Mouse (Mus musculus): ENCODE data around the gene Rcor1.

The Rcor1 gene

DNA sequence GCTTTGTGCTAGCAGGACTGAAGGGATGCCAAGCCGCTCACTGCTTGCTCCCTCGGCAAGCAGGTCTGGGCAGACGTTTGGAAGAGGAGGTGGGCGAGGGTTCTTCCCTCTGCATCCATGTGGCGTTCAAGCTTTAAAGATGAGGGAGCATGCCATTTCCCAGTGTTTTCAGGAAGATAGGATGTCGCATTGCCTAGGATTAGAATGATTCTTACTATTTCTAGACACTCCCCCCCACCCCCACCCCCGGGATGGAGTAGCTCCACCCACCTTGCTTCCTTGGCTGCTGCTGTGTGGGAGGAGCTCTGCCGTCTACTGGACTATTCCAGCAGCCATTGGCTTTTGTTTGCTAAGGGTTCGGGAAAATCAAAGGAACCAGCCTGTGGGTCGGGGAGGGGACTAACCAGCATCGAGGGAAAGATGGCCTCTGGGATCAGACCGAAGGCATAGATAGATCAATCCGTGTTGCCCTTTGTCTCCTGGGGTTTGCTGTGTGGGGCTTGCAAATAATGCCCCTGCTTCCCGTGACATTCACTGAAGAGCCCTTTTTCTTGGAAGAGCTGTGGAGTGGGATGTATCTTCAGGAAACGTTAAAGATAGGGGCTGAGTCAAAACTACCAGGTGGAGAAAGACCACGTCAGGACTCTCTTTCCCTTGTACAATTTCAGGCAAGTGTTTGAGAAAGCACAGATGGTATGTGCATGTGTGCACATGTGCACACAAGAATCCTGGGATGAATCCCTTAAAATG, 123.3 kb downstream of the Rcor1 start:
- peak; percentile 58 to 59 for DNase-seq (ENCODE audit: low spot score in 2 of 2)

DNA sequence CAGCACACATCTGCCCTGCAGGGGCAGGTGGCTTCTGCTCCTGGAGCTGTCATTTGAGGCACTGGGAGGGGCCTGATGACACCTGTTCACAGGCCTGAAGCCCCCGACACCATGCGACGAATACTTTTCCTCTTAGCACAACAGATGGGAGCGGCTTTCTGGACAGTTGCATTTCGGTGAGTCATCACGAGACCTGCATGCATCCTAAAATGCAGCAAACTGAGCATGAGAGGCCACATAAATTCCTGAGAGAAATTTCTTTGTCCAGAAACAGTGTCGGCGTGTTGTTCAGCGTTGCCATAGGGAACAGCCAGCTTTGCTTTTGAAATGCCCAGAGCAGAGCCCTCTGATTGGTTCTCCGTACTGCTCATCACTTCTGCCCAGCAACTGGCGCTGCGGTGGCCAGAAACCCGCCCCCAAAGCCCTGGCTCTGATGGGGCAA, 125.2 kb downstream of the Rcor1 start:
- peak; percentile 84 to 90 for DNase-seq (ENCODE audit: low spot score in 2 of 2)

DNA sequence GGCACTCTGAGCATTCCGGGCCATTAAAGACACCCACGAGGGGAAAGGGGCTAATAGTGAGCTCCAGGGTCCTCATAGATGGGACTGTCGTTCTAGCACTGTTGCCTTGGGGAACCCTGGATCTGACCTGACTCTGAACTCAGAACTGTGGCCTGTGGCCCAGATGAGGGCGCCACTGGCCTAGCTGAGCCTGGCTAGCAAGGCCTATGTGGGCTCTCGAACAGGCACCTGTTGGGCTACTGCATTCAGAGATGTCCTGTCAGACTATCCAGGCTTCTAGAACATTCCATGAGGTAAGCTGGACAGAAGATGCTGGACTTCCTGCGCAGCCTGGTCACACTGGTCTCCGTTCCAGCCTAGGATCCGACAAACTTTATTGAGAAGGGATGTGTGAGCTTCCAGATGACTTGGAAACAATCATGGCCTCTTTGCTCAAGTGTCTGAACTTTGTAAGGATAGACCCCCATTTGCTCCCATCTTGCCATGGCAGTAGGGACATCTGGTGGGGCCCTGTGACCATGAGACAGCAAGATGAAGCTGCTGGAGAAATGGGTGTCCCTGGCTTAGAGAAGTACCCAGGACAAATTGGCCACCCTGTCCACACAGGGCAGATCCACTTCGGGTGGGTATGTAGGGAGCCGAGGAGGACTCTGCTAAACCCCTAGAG, 126.1 kb downstream of the Rcor1 start:
- peak in 1 of 2 experiments; percentile 48 for DNase-seq (ENCODE audit: low spot score in 2 of 2)
